Mouse (Mus musculus): ENCODE measurements around the gene Col15a1. TPM values are rescaled to one million over a fixed set of nuclear protein-coding genes. Genes with fewer than 3 reads are reported as not detected.

Col15a1 gene
- polyA plus RNA-seq (2015; fragmentation: Nextera tagmentation; extraction: Ambion mirVana): 22.1 and 24.4 TPM in 2 replicates

DNA sequence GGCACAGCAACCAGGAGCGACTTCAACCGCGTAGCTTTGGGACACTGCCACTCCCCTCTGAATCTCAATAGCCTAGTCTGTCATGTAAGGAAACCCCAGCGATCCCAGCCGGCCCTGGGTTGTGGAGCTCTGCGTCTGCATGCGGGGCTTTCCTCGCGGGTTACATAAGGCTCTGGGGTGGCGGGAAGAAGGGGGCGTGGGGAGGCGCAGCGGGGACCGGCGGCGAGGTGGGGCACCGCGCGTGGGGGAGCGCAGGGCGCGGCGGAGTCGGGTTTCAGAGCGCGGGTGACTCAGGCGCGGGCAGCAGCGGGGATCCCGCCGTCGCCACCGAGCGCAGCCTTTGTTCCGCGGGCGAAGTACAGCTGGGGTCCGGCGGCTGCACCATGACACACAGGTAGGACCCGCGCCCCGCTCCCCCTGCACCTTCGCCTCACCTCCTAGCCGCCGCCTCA, at the start of gene Col15a1:
TSS of gene Col15a1 (plus strand) at position 193 of the 452 bp plus-strand sequence.
- H3K27me3 ChIP-seq: peaks cover 43% of the 10 kb centered on the region
- H3K36me3 ChIP-seq: no peaks in the 10 kb centered on the region
- H3K9me3 ChIP-seq (replicated peaks): no peaks in the 10 kb centered on the region
- H3K9ac ChIP-seq: peak within 1 kb of the TSS; percentile 33
- H3K27ac ChIP-seq (replicated peaks): peak within 1 kb of the TSS; percentile 17; the same call in 1 of the 2 replicates
- peaks cover 20% of the 10 kb centered on the region for H3K4me1 ChIP-seq
- peak within 1 kb of the TSS; percentile 52 for H3K4me3 ChIP-seq (replicated peaks)
- ATAC-seq (ENCODE audit: insufficient number of reproducible peaks, low FRiP score, low TSS enrichment, low read depth): peak; percentile 41
- H3K4me2 ChIP-seq (replicated peaks): peak within 1 kb of the TSS; percentile 89
- 0% methylated on average over 45 of the region's 45 CpGs for WGBS

DNA sequence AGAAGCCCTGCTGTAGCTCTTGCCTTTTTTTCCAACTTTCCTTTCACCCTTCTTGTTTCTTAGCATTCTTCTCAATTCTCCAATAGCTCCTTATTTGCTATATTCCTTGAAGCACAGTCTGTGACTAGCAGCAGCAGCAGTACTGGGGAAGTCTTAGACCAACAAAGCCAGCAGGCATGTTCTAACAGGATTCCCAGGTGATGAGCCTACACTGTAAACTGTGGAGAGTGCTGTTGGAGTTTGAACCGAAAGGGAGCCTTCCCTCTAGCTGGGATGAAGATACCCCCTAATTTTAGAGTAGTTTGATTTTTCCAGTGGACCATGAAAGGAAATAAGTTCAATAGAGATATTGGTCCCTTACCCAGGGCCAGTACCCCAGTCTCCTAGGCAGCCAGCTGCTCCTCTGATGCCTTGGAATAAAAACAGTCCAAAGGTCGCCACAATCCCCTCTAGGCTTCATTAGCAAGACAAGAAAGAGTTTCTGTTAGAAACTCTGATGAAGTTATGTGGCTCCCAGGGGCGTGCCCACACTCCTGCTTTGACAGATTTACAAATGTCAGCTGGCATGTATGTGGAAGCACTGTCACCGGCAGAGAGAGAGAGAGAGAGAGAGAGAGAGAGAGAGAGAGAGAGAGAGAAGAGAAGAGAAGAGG, 46.7 kb upstream of the Col15a1 start:
- Histone ChIP-seq H3K36me3 (no peaks in the 10 kb centered on the region), H3K4me2 (replicated peaks) (no peak overlapping the region), H3K4me3 (replicated peaks) (no peak overlapping the region), H3K4me1 (0 out of 2 replicates have a peak, but pooled peaks cover 5% of the 10 kb centered on the region), H3K9ac (no peak overlapping the region), H3K27ac (replicated peaks) (no peak overlapping the region), H3K27me3 (no peaks in the 10 kb centered on the region), H3K9me3 (replicated peaks) (peaks cover 7% of the 10 kb centered on the region; the same call in 1 of the 2 replicates)
- WGBS: 3% methylated on average over 4 of the region's 4 CpGs
- no peak for ATAC-seq (ENCODE audit: insufficient number of reproducible peaks, low FRiP score, low TSS enrichment, low read depth)

DNA sequence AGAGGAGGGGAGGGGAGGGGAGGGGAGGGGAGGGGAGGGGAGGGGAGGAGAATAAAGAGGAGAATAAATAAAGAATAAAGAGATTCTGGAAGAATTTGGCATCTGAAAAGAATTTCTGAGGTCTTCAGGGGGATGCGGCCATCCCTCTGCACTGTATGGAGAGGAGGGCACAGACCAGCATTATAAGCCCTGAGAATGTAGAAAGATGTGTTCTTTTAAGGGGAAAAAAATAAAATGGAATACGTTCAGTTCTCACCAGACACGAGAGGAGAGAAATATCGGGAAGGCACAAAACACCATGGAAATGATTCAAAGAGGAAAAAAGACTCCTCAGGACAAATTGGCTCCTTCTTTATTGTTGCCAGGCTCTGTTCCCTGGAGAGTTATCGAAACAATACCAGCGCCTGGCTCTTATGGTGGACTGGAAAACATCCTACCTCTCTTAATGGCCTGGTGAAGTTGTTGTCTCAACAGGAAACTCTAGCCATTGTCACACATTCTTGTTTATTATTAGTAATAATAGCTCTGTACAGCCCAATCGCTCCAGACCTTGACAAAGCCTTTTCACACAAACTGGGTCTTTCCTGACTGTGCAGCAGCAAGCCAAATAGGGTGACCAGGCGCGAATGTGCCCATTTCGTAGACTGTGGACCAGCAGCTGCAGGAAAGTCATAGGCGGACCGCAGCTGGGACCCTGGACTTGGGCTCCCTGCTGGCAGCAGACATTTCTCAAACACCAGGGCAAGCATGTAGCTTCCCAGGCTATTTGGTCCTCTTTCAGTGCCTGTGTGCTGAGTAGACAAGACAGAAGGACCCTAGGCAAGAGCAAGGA, 46.0 kb upstream of the Col15a1 start:
- H3K4me2 ChIP-seq (replicated peaks): no peak overlapping the region
- 0 out of 2 replicates have a peak, but pooled peaks cover 5% of the 10 kb centered on the region for H3K4me1 ChIP-seq
- H3K27me3 ChIP-seq: no peaks in the 10 kb centered on the region
- H3K27ac ChIP-seq (replicated peaks): no peak overlapping the region
- no peak overlapping the region for H3K9ac ChIP-seq
- WGBS: 59% methylated on average over 12 of the region's 12 CpGs
- H3K36me3 ChIP-seq: no peaks in the 10 kb centered on the region
- H3K4me3 ChIP-seq (replicated peaks): no peak overlapping the region
- H3K9me3 ChIP-seq (replicated peaks): peaks cover 7% of the 10 kb centered on the region; the same call in 1 of the 2 replicates
- no peak for ATAC-seq (ENCODE audit: insufficient number of reproducible peaks, low FRiP score, low TSS enrichment, low read depth)

DNA sequence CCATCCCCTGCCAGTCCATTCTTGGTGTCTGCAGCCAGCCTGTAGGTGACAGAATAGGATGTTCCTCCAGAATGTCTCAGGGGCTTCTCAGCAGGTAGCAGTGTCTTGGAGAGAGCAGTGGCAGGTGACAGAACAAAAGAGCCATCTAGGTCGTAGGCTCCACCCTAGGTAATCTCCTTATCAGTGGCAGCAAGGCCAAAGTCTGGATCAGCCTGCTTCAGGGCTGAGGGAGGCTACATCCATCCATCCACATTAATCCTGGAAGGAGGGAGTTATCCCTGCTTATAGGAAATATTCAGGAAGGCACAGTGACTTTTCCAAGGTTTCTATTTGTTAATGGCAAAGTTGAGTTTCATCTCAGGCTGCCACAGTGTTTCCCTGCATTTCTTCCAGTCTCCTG, 35.6 kb upstream of the Col15a1 start:
- H3K36me3 ChIP-seq: no peaks in the 10 kb centered on the region
- no peak overlapping the region for H3K27ac ChIP-seq (replicated peaks)
- no peak overlapping the region for H3K4me3 ChIP-seq (replicated peaks)
- H3K4me1 ChIP-seq: no peaks in the 10 kb centered on the region
- no peak overlapping the region for H3K9ac ChIP-seq
- no peaks in the 10 kb centered on the region for H3K27me3 ChIP-seq
- no peaks in the 10 kb centered on the region for H3K9me3 ChIP-seq (replicated peaks)
- 34% methylated on average over 1 of the region's 1 CpGs for WGBS
- no peak overlapping the region for H3K4me2 ChIP-seq (replicated peaks)
- no peak for ATAC-seq (ENCODE audit: insufficient number of reproducible peaks, low FRiP score, low TSS enrichment, low read depth)

DNA sequence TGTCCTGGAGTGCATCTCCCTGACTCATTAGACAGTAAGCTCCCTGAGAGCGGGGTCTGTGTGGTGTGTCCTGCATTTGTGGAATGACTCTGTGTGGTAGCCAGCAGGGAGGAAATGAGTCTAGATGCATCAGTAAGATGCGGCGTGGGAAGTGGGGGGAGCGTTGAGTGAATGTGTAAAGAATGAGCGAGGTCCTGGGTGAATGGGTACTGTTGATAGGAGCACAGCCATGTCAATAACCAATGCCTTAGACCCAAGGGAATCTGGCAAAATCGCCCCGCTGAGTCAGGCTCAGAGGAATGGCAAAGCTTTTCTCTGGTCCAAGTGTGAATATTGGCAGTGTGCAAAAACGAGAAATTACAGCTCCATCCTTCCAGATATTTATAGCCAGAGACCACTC, 30.9 kb upstream of the Col15a1 start:
- Histone ChIP-seq H3K27me3 (no peaks in the 10 kb centered on the region), H3K4me1 (peaks cover 10% of the 10 kb centered on the region; the same call in 1 of the 2 replicates), H3K36me3 (no peaks in the 10 kb centered on the region), H3K4me3 (replicated peaks) (no peak overlapping the region), H3K27ac (replicated peaks) (no peak overlapping the region), H3K9me3 (replicated peaks) (no peaks in the 10 kb centered on the region), H3K4me2 (replicated peaks) (no peak overlapping the region), H3K9ac (no peak overlapping the region)
- 80% methylated on average over 8 of the region's 8 CpGs for WGBS
- no peak for ATAC-seq (ENCODE audit: insufficient number of reproducible peaks, low FRiP score, low TSS enrichment, low read depth)

DNA sequence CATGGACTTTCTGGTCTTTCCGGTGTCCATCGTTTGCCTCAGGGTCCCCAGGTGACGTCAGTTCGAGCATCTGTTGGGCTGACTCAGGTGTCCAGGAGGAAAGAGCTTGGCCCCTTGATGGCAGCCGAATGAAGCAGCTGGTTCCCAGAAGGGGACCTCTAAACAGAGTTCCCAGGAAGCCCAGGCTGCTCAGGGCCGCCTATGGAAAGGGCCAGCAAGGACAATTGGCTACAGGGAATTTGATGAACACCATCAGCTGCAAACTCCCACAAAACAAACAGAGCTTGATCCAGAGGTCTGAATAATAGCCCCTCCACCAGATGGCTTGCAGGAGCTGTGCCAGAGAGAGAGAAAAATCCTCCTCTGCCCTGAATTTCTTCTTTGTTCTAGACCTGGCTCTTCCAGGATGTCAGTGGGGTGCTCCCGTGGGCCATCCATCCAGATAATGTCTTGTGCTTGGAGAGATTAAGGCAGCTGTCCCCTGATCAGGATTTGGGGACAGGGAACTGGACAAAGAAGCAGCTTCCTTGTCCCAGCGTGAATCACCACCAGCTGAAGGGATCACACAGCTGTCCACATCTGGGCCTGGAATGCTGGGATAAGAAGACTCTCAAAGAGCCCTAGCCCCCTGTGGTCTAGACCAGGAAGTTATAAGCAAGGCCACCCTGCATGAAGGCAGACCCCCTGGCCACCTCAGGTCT, 29.6 kb upstream of the Col15a1 start:
- 54% methylated on average over 8 of the region's 8 CpGs for WGBS
- Histone ChIP-seq H3K9me3 (replicated peaks) (no peaks in the 10 kb centered on the region), H3K4me1 (peaks cover 12% of the 10 kb centered on the region; the same call in 1 of the 2 replicates), H3K4me3 (replicated peaks) (no peak overlapping the region), H3K36me3 (no peaks in the 10 kb centered on the region), H3K4me2 (replicated peaks) (no peak overlapping the region), H3K27me3 (no peaks in the 10 kb centered on the region), H3K27ac (replicated peaks) (no peak overlapping the region), H3K9ac (no peak overlapping the region)
- ATAC-seq (ENCODE audit: insufficient number of reproducible peaks, low FRiP score, low TSS enrichment, low read depth): no peak

DNA sequence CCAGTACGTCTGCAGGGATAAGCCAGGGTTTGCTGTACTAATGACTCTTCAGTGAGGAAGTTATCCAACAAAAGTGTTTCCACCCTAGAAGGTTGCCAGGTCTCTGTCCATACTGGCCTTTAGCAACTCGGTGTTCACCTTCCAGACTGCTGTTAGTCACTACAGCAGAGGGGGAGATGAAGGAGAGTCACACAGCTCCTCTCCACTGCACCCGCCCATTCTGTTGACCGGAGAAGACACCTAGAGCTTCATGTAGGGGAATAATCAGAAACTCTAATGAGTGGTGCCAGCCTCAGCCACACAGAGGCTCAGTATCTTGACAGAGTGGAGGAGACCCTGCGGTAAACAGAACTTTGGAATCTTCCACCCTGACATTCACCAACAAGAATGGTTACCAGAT, 28.4 kb upstream of the Col15a1 start:
- Histone ChIP-seq H3K27ac (replicated peaks) (no peak overlapping the region), H3K36me3 (no peaks in the 10 kb centered on the region), H3K9me3 (replicated peaks) (no peaks in the 10 kb centered on the region), H3K4me2 (replicated peaks) (no peak overlapping the region), H3K4me3 (replicated peaks) (no peak overlapping the region), H3K27me3 (no peaks in the 10 kb centered on the region), H3K9ac (no peak overlapping the region), H3K4me1 (peaks cover 13% of the 10 kb centered on the region; the same call in 1 of the 2 replicates)
- no peak for ATAC-seq (ENCODE audit: insufficient number of reproducible peaks, low FRiP score, low TSS enrichment, low read depth)
- whole genome bisulfite sequencing: 71% methylated on average over 5 of the region's 5 CpGs

DNA sequence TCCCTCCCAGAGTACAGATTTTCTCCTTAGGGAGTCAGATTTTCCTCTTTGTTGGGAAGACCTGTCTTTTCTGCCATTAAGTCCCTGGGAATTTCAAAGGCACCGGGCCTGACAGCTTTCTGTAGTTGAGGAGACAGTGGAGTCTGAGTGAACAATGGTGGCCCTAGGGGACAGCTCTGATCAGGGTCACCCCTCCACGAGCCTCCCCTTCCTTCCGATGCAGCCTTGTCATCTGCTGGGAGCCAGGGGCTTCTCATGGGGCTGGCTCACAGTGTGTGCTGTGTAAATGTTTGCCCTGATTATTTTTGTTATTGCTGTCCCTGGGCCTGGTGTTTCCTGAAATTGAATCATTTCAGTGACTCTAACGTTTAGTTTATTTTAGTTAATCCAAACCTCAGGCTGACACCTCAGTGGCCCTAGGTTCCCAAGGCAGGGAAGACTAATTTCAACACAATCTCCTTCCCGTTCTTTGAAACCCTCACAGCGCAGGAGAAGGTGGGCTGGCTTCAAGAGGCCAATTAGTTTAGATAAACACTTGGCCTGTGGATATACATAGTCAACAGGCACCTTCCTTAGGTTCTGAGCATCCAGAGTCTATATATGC, 23.8 kb upstream of the Col15a1 start:
- no peak for ATAC-seq (ENCODE audit: insufficient number of reproducible peaks, low FRiP score, low TSS enrichment, low read depth)

DNA sequence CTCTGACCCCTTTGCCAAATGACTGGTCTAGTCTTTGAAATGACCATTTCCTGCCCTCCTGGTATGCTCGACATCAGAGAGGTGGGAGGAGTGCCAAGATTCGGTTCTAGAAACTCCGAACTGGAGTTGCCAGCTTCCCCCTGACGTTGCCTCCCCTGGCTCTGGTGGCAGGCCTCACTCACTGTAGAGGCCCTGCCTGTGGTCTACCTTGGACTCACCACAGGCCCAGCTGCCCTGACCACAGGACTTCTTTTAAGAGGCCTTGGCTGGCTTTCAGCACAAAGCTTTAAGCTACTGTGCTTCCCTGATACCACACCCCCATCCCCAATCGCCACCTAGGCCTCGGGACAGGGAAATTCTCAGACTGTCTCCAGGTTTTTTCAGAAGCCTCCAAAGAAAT, 21.4 kb upstream of the Col15a1 start:
- no peak overlapping the region for H3K27ac ChIP-seq (replicated peaks)
- H3K4me3 ChIP-seq (replicated peaks): no peak overlapping the region
- 0 out of 2 replicates have a peak, but pooled peaks cover 3% of the 10 kb centered on the region for H3K4me1 ChIP-seq
- 73% methylated on average over 6 of the region's 6 CpGs for WGBS
- H3K9me3 ChIP-seq (replicated peaks): no peaks in the 10 kb centered on the region
- H3K9ac ChIP-seq: no peak overlapping the region
- H3K36me3 ChIP-seq: no peaks in the 10 kb centered on the region
- ATAC-seq (ENCODE audit: insufficient number of reproducible peaks, low FRiP score, low TSS enrichment, low read depth): peak; percentile 67; the same call in 1 of the 2 replicates
- no peaks in the 10 kb centered on the region for H3K27me3 ChIP-seq
- H3K4me2 ChIP-seq (replicated peaks): no peak overlapping the region

More for the DNA sequence above, 23.8 kb upstream of the Col15a1 start:
- Histone ChIP-seq H3K27me3 (no peaks in the 10 kb centered on the region), H3K36me3 (no peaks in the 10 kb centered on the region), H3K27ac (replicated peaks) (no peak overlapping the region), H3K4me1 (0 out of 2 replicates have a peak, but pooled peaks cover 3% of the 10 kb centered on the region), H3K9ac (no peak overlapping the region), H3K9me3 (replicated peaks) (no peaks in the 10 kb centered on the region), H3K4me3 (replicated peaks) (no peak overlapping the region), H3K4me2 (replicated peaks) (no peak overlapping the region)
- WGBS: 42% methylated on average over 6 of the region's 6 CpGs

DNA sequence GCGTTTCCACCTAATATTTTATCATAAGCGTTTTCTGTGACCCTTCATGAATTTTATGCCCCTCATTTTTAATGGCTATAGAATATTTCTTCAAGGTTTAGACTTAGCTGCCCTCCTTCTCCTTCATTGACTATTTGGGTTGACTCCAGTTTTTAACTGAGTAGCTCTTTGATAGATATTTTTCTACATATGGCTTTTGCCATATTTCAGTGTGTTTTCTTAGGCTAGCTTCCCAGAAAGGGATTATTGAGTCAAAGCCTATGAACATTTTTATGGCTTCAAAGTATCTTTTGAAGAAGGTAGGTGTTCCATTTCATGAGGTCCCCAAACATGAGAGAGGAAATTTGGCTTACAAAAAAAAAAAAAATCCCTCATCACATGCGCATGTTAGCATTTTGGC, 11.8 kb upstream of the Col15a1 start:
- no peak for ATAC-seq (ENCODE audit: insufficient number of reproducible peaks, low FRiP score, low TSS enrichment, low read depth)
- no peak overlapping the region for H3K9ac ChIP-seq
- H3K27ac ChIP-seq (replicated peaks): no peak overlapping the region
- no peaks in the 10 kb centered on the region for H3K4me1 ChIP-seq
- no peak overlapping the region for H3K4me2 ChIP-seq (replicated peaks)
- no peaks in the 10 kb centered on the region for H3K27me3 ChIP-seq
- no peaks in the 10 kb centered on the region for H3K9me3 ChIP-seq (replicated peaks)
- 77% methylated on average over 3 of the region's 3 CpGs for WGBS
- no peak overlapping the region for H3K4me3 ChIP-seq (replicated peaks)
- no peaks in the 10 kb centered on the region for H3K36me3 ChIP-seq

Data from embryonic facial prominence, embryonic 15.5 days (tissue).